Mouse (Mus musculus) G1E (cell line): Measurements from ENCODE around the gene Zfp64.

Source experiments
- CTCF ChIP-seq: IDR thresholded peaks from 2 replicates; pipeline ENCODE4 v1.5.1; 2012; ENCODE audit warnings: low read depth, low read length, inconsistent platforms, mixed read lengths
- GATA1 ChIP-seq: IDR thresholded peaks from 2 replicates; pipeline ENCODE4 v1.6.1; 2012; ENCODE audit warnings: borderline replicate concordance, low read length, inconsistent platforms, mixed read lengths
- GATA2 ChIP-seq: IDR thresholded peaks from 2 replicates; pipeline ENCODE4 v1.6.1; 2012; ENCODE audit warnings: low read depth, low read length, inconsistent platforms, borderline replicate concordance

DNA sequence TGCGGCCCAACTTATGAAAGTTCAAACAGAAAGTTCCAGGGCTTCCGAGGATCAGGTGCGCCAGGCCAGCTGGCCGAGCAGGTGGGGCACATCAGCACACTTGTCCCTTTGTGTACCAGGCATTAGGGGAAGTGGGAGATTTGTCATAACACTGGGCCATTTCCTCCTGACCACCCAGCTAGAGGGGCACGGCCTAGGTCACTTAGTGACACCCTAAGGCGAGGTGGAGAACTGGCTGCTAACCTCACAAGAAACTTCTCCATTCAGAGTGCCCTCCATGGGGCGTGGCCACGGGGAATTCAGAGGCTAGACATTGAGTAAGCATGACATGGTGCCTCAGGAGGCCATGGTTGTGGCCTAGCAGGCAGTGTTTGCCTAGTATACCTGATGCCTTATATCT, 70.7 kb downstream of the Zfp64 start:
- no peak for TF ChIP-seq GATA1
- TF ChIP-seq CTCF, result no peak
- no peak for TF ChIP-seq GATA2
